Mouse (Mus musculus) heart, postnatal 0 days (tissue): ENCODE measurements around the gene Gm9918. TPM values are rescaled to one million over a fixed set of nuclear protein-coding genes. Genes with fewer than 3 reads are reported as not detected.

Experiments
- ATAC-seq: fragments of 200-750 bp; cut with Nextera tagmentation; 2 replicates; pipeline ENCODE4 v1.8.0; 2017; ENCODE audit warnings: low read depth, moderate number of reproducible peaks, moderate library complexity; ENCODE audit not compliant: insufficient read depth
- DNase-seq: peaks from one replicate; pipeline ENCODE4 v3.0.0-alpha.2; 2016; ENCODE audit warnings: low spot score
- H3K27ac ChIP-seq: fragments of 300-500 bp; sonication (generic); 2 replicates; pipeline ENCODE4 v1.5.1; 2014; ENCODE audit warnings: low read depth, mild to moderate bottlenecking
- H3K27me3 ChIP-seq: fragments of 300-500 bp; sonication (generic); 2 replicates; pipeline ENCODE4 v1.6.1; 2014; ENCODE audit warnings: low read length, mixed read lengths; ENCODE audit not compliant: control insufficient read depth, insufficient read depth
- H3K36me3 ChIP-seq: fragments of 300-500 bp; sonication (generic); replicated peaks from 2 replicates; pipeline ENCODE4 v1.6.1; 2014; ENCODE audit warnings: low read length, mixed read lengths; ENCODE audit not compliant: control insufficient read depth, insufficient read depth
- H3K4me1 ChIP-seq: fragments of 300-500 bp; sonication (generic); 2 replicates; pipeline ENCODE4 v1.6.1; 2014; ENCODE audit warnings: antibody characterized with exemption; ENCODE audit not compliant: control insufficient read depth, insufficient read depth
- H3K4me2 ChIP-seq: fragments of 300-500 bp; sonication (generic); 2 replicates; pipeline ENCODE4 v1.6.1; 2014; ENCODE audit warnings: low read depth, mild to moderate bottlenecking, low read length, moderate library complexity
- H3K4me3 ChIP-seq: fragments of 300-500 bp; sonication (generic); 2 replicates; pipeline ENCODE4 v1.5.1; 2014; ENCODE audit warnings: low read depth, low read length
- H3K9ac ChIP-seq: fragments of 300-500 bp; sonication (generic); replicated peaks from 2 replicates; pipeline ENCODE4 v1.6.1; 2014; ENCODE audit warnings: low read depth, low read length, mixed read lengths
- H3K9me3 ChIP-seq: fragments of 300-500 bp; sonication (generic); replicated peaks from 2 replicates; pipeline ENCODE4 v1.6.1; 2016; ENCODE audit warnings: low read length; ENCODE audit not compliant: control insufficient read depth
- CTCF ChIP-seq: IDR thresholded peaks from 2 replicates; pipeline ENCODE4 v1.5.1; 2016; ENCODE audit warnings: antibody characterized with exemption, control low read depth, low read depth
- EP300 ChIP-seq: IDR thresholded peaks from 2 replicates; pipeline ENCODE4 v1.6.1; 2016; ENCODE audit warnings: antibody characterized with exemption, low read depth
- WGBS: fragments of 180-500 bp; shearing (Covaris S2); extraction: QIAGEN DNeasy Blood & Tissue Kit; methylation state at CpG from one replicate; pipeline ENCODE4 v1.1.7; 2014; 5-methylcytosine and 5-hydroxymethylcytosine counted together
- polyA plus RNA-seq: library from polyadenylated mRNA; unstranded; fragments of >200 nt; fragmentation: Nextera tagmentation; extraction: Ambion mirVana; gene quantifications from 2 replicates; pipeline ENCODE4 v1.2.1, GENCODE M21; 2015
- total RNA-seq: library from RNA; depleted of rRNA; stranded (reverse); fragments of >200 nt; gene quantifications from 2 replicates; pipeline ENCODE4 v1.2.3, GENCODE M21; 2014; ENCODE audit warnings: low replicate concordance

The Gm9918 gene
- total and polyA plus RNA-seq, 2 experiments from 2014 or later: not detected

DNA sequence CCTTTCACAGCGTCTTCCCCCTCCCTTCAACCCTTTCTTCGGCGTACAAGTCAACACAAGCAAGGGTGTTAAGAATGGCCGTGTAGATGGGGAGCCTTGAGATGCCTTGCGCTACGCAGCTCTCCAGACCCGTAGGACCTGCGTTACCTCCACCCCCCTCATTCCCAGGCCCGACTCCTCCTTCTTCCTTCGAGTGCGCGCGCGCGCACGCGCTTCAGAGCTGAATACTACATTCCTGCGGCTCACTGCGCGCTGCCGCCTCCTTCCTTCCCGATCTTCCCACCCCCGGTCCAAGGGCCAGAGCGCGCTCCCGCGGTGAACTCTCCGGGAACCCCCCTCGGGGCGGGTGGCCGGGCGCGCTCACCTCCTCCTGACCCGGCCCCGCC lies 23.5 kb upstream of the Gm9918 start:
- Histone ChIP-seq H3K4me3 (peak overlapping the region; percentile 67), H3K27me3 (no peaks in the 10 kb centered on the region), H3K27ac (peak overlapping the region; percentile 91), H3K4me1 (0 out of 2 replicates have a peak, but pooled peaks cover 12% of the 10 kb centered on the region), H3K4me2 (peak overlapping the region; percentile 78), H3K9me3 (no peaks in the 10 kb centered on the region), H3K36me3 (no peaks in the 10 kb centered on the region), H3K9ac (peak overlapping the region; percentile 56)
- ATAC-seq (peak; percentile 78), DNase-seq (peak; percentile 94)
- WGBS: under 1% methylated on average over 35 of the region's 35 CpGs
- no peak for TF ChIP-seq CTCF
- TF ChIP-seq EP300: no peak

GRCm38 (mm10) chr15:102247252-102248130 lies 22.9 kb upstream of the Gm9918 start:
- H3K9ac ChIP-seq: peak overlapping the region; percentile 56
- TF ChIP-seq CTCF (no peak), EP300 (peak; percentile 63)
- 0 out of 2 replicates have a peak, but pooled peaks cover 12% of the 10 kb centered on the region for H3K4me1 ChIP-seq
- no peaks in the 10 kb centered on the region for H3K36me3 ChIP-seq
- H3K4me3 ChIP-seq: peak overlapping the region; percentile 67
- H3K9me3 ChIP-seq: no peaks in the 10 kb centered on the region
- peak; percentile 64 for ATAC-seq
- DNase-seq: peak; percentile 68
- 1% methylated on average over 54 of the region's 65 CpGs for WGBS
- peak overlapping the region; percentile 78 for H3K4me2 ChIP-seq
- H3K27me3 ChIP-seq: peaks cover 4% of the 10 kb centered on the region; the same call in 1 of the 2 replicates
- peak overlapping the region; percentile 91 for H3K27ac ChIP-seq

GRCm38 (mm10) chr15:102248131-102248811 lies 22.1 kb upstream of the Gm9918 start:
- WGBS: 15% methylated on average over 8 of the region's 8 CpGs
- Histone ChIP-seq H3K4me2 (peak overlapping the region; percentile 78), H3K4me1 (0 out of 2 replicates have a peak, but pooled peaks cover 10% of the 10 kb centered on the region), H3K27me3 (peaks cover 8% of the 10 kb centered on the region; the same call in 1 of the 2 replicates), H3K9ac (peak overlapping the region; percentile 56), H3K27ac (peak overlapping the region; percentile 91), H3K9me3 (no peaks in the 10 kb centered on the region), H3K4me3 (peak overlapping the region; percentile 67), H3K36me3 (no peaks in the 10 kb centered on the region)
- TF ChIP-seq CTCF: no peak
- no peak for TF ChIP-seq EP300
- DNase-seq: no peak
- no peak for ATAC-seq

GRCm38 (mm10) chr15:102248812-102249191 lies 21.6 kb upstream of the Gm9918 start:
- Histone ChIP-seq H3K27ac (0 out of 2 replicates have a peak overlapping the region, but pooled peaks have one; percentile 57), H3K4me2 (peak overlapping the region; percentile 50), H3K4me1 (0 out of 2 replicates have a peak, but pooled peaks cover 10% of the 10 kb centered on the region), H3K9me3 (no peaks in the 10 kb centered on the region), H3K27me3 (peaks cover 8% of the 10 kb centered on the region; the same call in 1 of the 2 replicates), H3K4me3 (0 out of 2 replicates have a peak overlapping the region, but pooled peaks have one; percentile 13), H3K36me3 (no peaks in the 10 kb centered on the region), H3K9ac (no peak overlapping the region)
- WGBS: 25% methylated on average over 3 of the region's 3 CpGs
- DNase-seq (no peak), ATAC-seq (no peak)
- TF ChIP-seq CTCF (no peak), EP300 (no peak)

GRCm38 (mm10) chr15:102249251-102249691 lies 21.1 kb upstream of the Gm9918 start:
- no peaks in the 10 kb centered on the region for H3K36me3 ChIP-seq
- 0 out of 2 replicates have a peak, but pooled peaks cover 10% of the 10 kb centered on the region for H3K4me1 ChIP-seq
- peak overlapping the region; percentile 35; the same call in 1 of the 2 replicates for H3K9ac ChIP-seq
- H3K9me3 ChIP-seq: no peaks in the 10 kb centered on the region
- H3K27ac ChIP-seq: peak overlapping the region; percentile 57
- TF ChIP-seq EP300 (no peak), CTCF (no peak)
- H3K4me2 ChIP-seq: peak overlapping the region; percentile 50
- WGBS: 7% methylated on average over 12 of the region's 13 CpGs
- peak overlapping the region; percentile 13 for H3K4me3 ChIP-seq
- DNase-seq (no peak), ATAC-seq (no peak)
- peaks cover 13% of the 10 kb centered on the region; the same call in 1 of the 2 replicates for H3K27me3 ChIP-seq
